Mouse (Mus musculus) cerebellum, adult 9-10 months (tissue): Measurements from ENCODE around the gene C1qtnf9.

Source experiments
- DNase-seq: peaks from one replicate; pipeline ENCODE4 v3.0.0; 2022

The C1qtnf9 gene

GRCm38 (mm10) chr14:60752892-60753800, 14.8 kb upstream of the C1qtnf9 start:
- DNase-seq: no peak

- no peak for DNase-seq
Measured at GRCm38 (mm10) chr14:60753801-60754126, 14.2 kb upstream of the C1qtnf9 start.

GRCm38 (mm10) chr14:60754656-60755055, 13.3 kb upstream of the C1qtnf9 start:
- no peak for DNase-seq

- peak; percentile 80 for DNase-seq
Measured at GRCm38 (mm10) chr14:60756271-60756670, 11.7 kb upstream of the C1qtnf9 start.

- no peak for DNase-seq
Measured at GRCm38 (mm10) chr14:60757265-60757664, 10.7 kb upstream of the C1qtnf9 start.

GRCm38 (mm10) chr14:60757722-60758121, 10.2 kb upstream of the C1qtnf9 start:
- DNase-seq: no peak

GRCm38 (mm10) chr14:60759097-60759496, 8.8 kb upstream of the C1qtnf9 start:
- DNase-seq: no peak

GRCm38 (mm10) chr14:60761801-60762200, 6.1 kb upstream of the C1qtnf9 start:
- DNase-seq: no peak

- no peak for DNase-seq
Measured at GRCm38 (mm10) chr14:60762754-60763153, 5.2 kb upstream of the C1qtnf9 start.

GRCm38 (mm10) chr14:60763746-60764145, 4.2 kb upstream of the C1qtnf9 start:
- DNase-seq: no peak

- DNase-seq: no peak
Measured at GRCm38 (mm10) chr14:60764526-60764925, 3.4 kb upstream of the C1qtnf9 start.

GRCm38 (mm10) chr14:60765025-60765424, 2.9 kb upstream of the C1qtnf9 start:
- DNase-seq: no peak

- DNase-seq: no peak
Measured at GRCm38 (mm10) chr14:60769340-60769739, 1.4 kb downstream of the C1qtnf9 start.

GRCm38 (mm10) chr14:60770594-60770993, 2.7 kb downstream of the C1qtnf9 start:
- DNase-seq: no peak

- peak; percentile 87 for DNase-seq
Measured at GRCm38 (mm10) chr14:60771057-60771456, 3.1 kb downstream of the C1qtnf9 start.

GRCm38 (mm10) chr14:60773476-60773875, 5.5 kb downstream of the C1qtnf9 start:
- no peak for DNase-seq

- no peak for DNase-seq
Measured at GRCm38 (mm10) chr14:60776521-60776920, 8.6 kb downstream of the C1qtnf9 start.

GRCm38 (mm10) chr14:60777485-60777919, 9.6 kb downstream of the C1qtnf9 start:
- DNase-seq: no peak

GRCm38 (mm10) chr14:60779198-60779597, 11.3 kb downstream of the C1qtnf9 start:
- DNase-seq: no peak

GRCm38 (mm10) chr14:60782121-60782656, 14.3 kb downstream of the C1qtnf9 start:
- DNase-seq: no peak

GRCm38 (mm10) chr14:60783196-60783595, 15.3 kb downstream of the C1qtnf9 start:
- DNase-seq: no peak

GRCm38 (mm10) chr14:60784427-60785315, 16.7 kb downstream of the C1qtnf9 start, which contains the start of gene Mipep:
Gene Mipep (plus strand): TSS chr14:60784573.
- peak; percentile 85 for DNase-seq

- DNase-seq: peak; percentile 60
Measured at GRCm38 (mm10) chr14:60790103-60790502, 22.2 kb downstream of the C1qtnf9 start.
